Mouse (Mus musculus) cerebellum, adult 9-11 months (tissue): ENCODE results near the gene Zg16.

Experiments used
- DNase-seq: peaks from one replicate; pipeline ENCODE4 v3.0.0; 2022

Gene Zg16

GRCm38 (mm10) chr7:127066317-127066716 lies 20.8 kb downstream of the Zg16 start:
- DNase-seq, result no peak

GRCm38 (mm10) chr7:127065538-127065937 lies 21.6 kb downstream of the Zg16 start:
- DNase-seq, result no peak

GRCm38 (mm10) chr7:127055026-127055585 lies 32.0 kb downstream of the Zg16 start:
- no peak for DNase-seq

- peak; percentile 86 for DNase-seq
Observed at GRCm38 (mm10) chr7:127041851-127042672, 45.1 kb downstream of the Zg16 start, which contains the start of gene Kif22. Gene Kif22, minus strand, starts transcription at chr7:127042471.

GRCm38 (mm10) chr7:127031244-127031643 lies 55.9 kb downstream of the Zg16 start:
- peak; percentile 18 for DNase-seq

- DNase-seq, result no peak
Observed at GRCm38 (mm10) chr7:127030172-127030571, 57.0 kb downstream of the Zg16 start.

- no peak for DNase-seq
Observed at GRCm38 (mm10) chr7:127027885-127028284, 59.2 kb downstream of the Zg16 start.

GRCm38 (mm10) chr7:127026984-127027726 lies 60.0 kb downstream of the Zg16 start, which contains the start of gene Maz:
Gene Maz, minus strand, starts transcription at chr7:127027037.
- peak; percentile 100 for DNase-seq

- DNase-seq, result no peak
Observed at GRCm38 (mm10) chr7:127026616-127026983, 60.5 kb downstream of the Zg16 start.

GRCm38 (mm10) chr7:127026161-127026600 lies 60.9 kb downstream of the Zg16 start:
- peak; percentile 90 for DNase-seq

- no peak for DNase-seq
Observed at GRCm38 (mm10) chr7:127025556-127026160, 61.5 kb downstream of the Zg16 start.

- peak; percentile 93 for DNase-seq
Observed at GRCm38 (mm10) chr7:127024755-127025555, 62.2 kb downstream of the Zg16 start.

GRCm38 (mm10) chr7:127023896-127024690 lies 63.0 kb downstream of the Zg16 start:
- DNase-seq, result peak; percentile 67

GRCm38 (mm10) chr7:127023272-127023691 lies 63.8 kb downstream of the Zg16 start:
- DNase-seq, result peak; percentile 80

- DNase-seq, result peak; percentile 65
Observed at GRCm38 (mm10) chr7:127022528-127023271, 64.4 kb downstream of the Zg16 start.

- DNase-seq, result peak; percentile 62
Observed at GRCm38 (mm10) chr7:127021563-127022527, 65.3 kb downstream of the Zg16 start.

- DNase-seq, result peak; percentile 87
Observed at GRCm38 (mm10) chr7:127020901-127021562, 66.1 kb downstream of the Zg16 start, which contains the start of the genes Gm42742 and Prrt2. Gene Gm42742, minus strand, starts transcription at chr7:127021097. Gene Prrt2, minus strand, starts transcription at chr7:127021211.

- no peak for DNase-seq
Observed at GRCm38 (mm10) chr7:127020491-127020890, 66.6 kb downstream of the Zg16 start.
